In the genomic region with DNA sequence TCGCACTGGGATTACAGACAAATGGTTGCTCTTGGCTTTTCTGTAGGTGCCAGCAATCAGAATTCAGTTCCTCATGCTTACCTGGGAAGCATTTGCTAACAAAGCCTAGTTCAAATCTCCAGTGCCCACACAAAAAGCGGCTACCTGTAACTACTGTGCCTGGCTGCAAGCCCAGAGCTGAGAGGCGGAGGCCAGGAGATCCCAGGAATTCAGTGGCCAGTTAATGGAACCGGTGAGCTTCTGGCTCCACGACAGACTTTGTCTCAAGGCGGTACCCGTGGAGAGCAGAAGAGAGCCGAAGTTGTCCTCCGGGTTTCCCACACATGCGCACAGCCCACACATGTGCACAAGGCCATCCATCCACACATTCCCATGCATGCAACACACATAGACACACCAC, we compare ENCODE assay signal across 13 mouse cellular contexts. TPM values are rescaled to one million over a fixed set of nuclear protein-coding genes. Genes with fewer than 3 reads are reported as not detected.
DNase-seq lines count a peak whose midpoint lies in the region; TF ChIP-seq lines count a peak whose summit lies in the region.
"Had no signal": no experiment of that assay in that cellular context is flagged by ENCODE, and none has a peak within 500 bp of the region (broad histone marks: within the 10 kb centered on the region; RNA-seq: fewer than 3 reads in every experiment).

No protein-coding gene starts in this region.

- no peak for TF ChIP-seq CTCF in lung, adult 2 months (IDR thresholded peaks at IDR 0.05; ENCODE audit: insufficient read depth, low read length)

- DNase-seq in heart, adult 11 months, result peak; percentile 89
- no peak for DNase-seq in heart, postnatal 25 days (ENCODE audit: low spot score)
- peak; percentile 22 to 39 for DNase-seq in lung, adult 18-20 months
- DNase-seq in lung, adult 2 months, result no peak
- peak; percentile 61 for DNase-seq in gonadal fat pad, adult 2 months (ENCODE audit: low read depth)
- peak; percentile 51 for DNase-seq in kidney, postnatal 10 days
- no peak for DNase-seq in gastrocnemius, postnatal 36 days
- DNase-seq: adrenal gland, postnatal 25 days; thymus, postnatal 14 days had no signal

- no peaks in the 10 kb centered on the region for H3K4me1 ChIP-seq in lung, adult 2 months (ENCODE audit: control insufficient read depth, insufficient read depth, low read length)

- intact Hi-C loops in heart, postnatal 25 days (cut with DNase I), result no loop called here
- intact Hi-C loops in gastrocnemius, postnatal 36 days (cut with DNase I), result no loop called here

- 73% methylated on average over 10 of the region's 10 CpGs for WGBS in lung, adult 2 months

- no peak overlapping the region for H3K4me3 ChIP-seq in lung, adult 2 months (replicated peaks; ENCODE audit: extremely low read depth, low read depth, low read length)
- H3K4me3 ChIP-seq: heart, embryonic 12.5 days; hindbrain, embryonic 13.5 days; lung, embryonic 15.5 days; midbrain, embryonic 13.5 days had no signal

- TF ChIP-seq POLR2A in lung, adult 2 months (IDR thresholded peaks at IDR 0.05; ENCODE audit: borderline replicate concordance, extremely low read depth, low read depth, low read length), result no peak

RNA-seq across cellular contexts. Expression of gene Phactr2, which starts 46.6 kb away (rescaled TPM):
- total RNA-seq in heart, postnatal 25 days (2021), result 10 to 100 TPM; 45.0 to 51.5 TPM
- 21.2 and 33.5 TPM in 2 replicates for polyA plus RNA-seq in lung, adult 2 months (2012; rRNA removed)
- polyA plus RNA-seq in gonadal fat pad, adult 2 months (2012; rRNA removed), result 8.1 and 11.5 TPM in 2 replicates
- total RNA-seq in gastrocnemius, postnatal 36 days (2021), result 10 to 100 TPM; 13.1 to 15.5 TPM

Comparison
In these comparisons a context has a peak if more than half of its experiments do, and no peak if none do; other contexts are left out.
1. DNase-seq: peak in heart, adult 11 months (single experiment), lung, adult 18-20 months (2 of 2), gonadal fat pad, adult 2 months (single experiment) and kidney, postnatal 10 days (single experiment); none in heart, postnatal 25 days (single experiment), lung, adult 2 months (single experiment) and gastrocnemius, postnatal 36 days (0 of 2).